In genomic region chr16:95438848-95439540, GRCm38 (mm10) we compare ENCODE assay signal across 9 mouse cellular contexts.
DNase-seq lines count a peak whose midpoint lies in the region; ATAC-seq lines count a peak whose summit lies in the region.
"Had no signal": no experiment of that assay in that cellular context is flagged by ENCODE, and none has a peak within 500 bp of the region (broad histone marks: within the 10 kb centered on the region; RNA-seq: fewer than 3 reads in every experiment).

No protein-coding gene starts in this region.

- peak overlapping the region; percentile 73 for H3K27ac ChIP-seq in heart, embryonic 15.5 days
- no peak overlapping the region for H3K27ac ChIP-seq in midbrain, embryonic 13.5 days
- H3K27ac ChIP-seq: forebrain, embryonic 15.5 days; limb, embryonic 15.5 days had no signal

- peak; percentile 53 for DNase-seq in liver
- DNase-seq in layer of hippocampus, postnatal 14 days (ENCODE audit: low spot score in 2 of 2) = no peak
- DNase-seq in gastrocnemius, postnatal 14 days = no peak

- H3K9me3 ChIP-seq in heart, embryonic 15.5 days (replicated peaks) = no peaks in the 10 kb centered on the region
- no peaks in the 10 kb centered on the region for H3K9me3 ChIP-seq in midbrain, embryonic 13.5 days
- H3K9me3 ChIP-seq: forebrain, embryonic 15.5 days; limb, embryonic 15.5 days had no signal

- intact Hi-C loops in gastrocnemius, postnatal 14 days (cut with DNase I; ENCODE audit: low total_unique reads) = no loop called here

- peak overlapping the region; percentile 51 for H3K4me2 ChIP-seq in heart, embryonic 15.5 days
- H3K4me2 ChIP-seq in midbrain, embryonic 13.5 days (replicated peaks) = no peak overlapping the region
- H3K4me2 ChIP-seq: forebrain, embryonic 15.5 days; limb, embryonic 15.5 days had no signal

- peak; percentile 50 for ATAC-seq in common myeloid progenitor, adult 5-6 weeks (replicated peaks; ENCODE audit: low read depth, poor library complexity, severe bottlenecking)
- 0 out of 2 replicates have a peak, but pooled peaks have one; percentile 37 for ATAC-seq in heart, embryonic 15.5 days (replicated peaks; ENCODE audit: insufficient number of reproducible peaks, insufficient read depth, low FRiP score, low read depth)
- ATAC-seq in megakaryocyte-erythroid progenitor cell, adult 5-6 weeks (replicated peaks; ENCODE audit: low FRiP score, low TSS enrichment, poor library complexity, severe bottlenecking) = peak; percentile 50
- no peak for ATAC-seq in midbrain, embryonic 13.5 days
- ATAC-seq: forebrain, embryonic 15.5 days had no signal

- H3K27me3 ChIP-seq in heart, embryonic 15.5 days = no peaks in the 10 kb centered on the region
- H3K27me3 ChIP-seq in midbrain, embryonic 13.5 days = no peaks in the 10 kb centered on the region
- H3K27me3 ChIP-seq: forebrain, embryonic 15.5 days; limb, embryonic 15.5 days had no signal

- H3K4me3 ChIP-seq in heart, embryonic 15.5 days = no peak overlapping the region
- H3K4me3 ChIP-seq in midbrain, embryonic 13.5 days (replicated peaks) = no peak overlapping the region
- H3K4me3 ChIP-seq: forebrain, embryonic 15.5 days; limb, embryonic 15.5 days had no signal

- 0 out of 2 replicates have a peak overlapping the region, but pooled peaks have one; percentile 0 for H3K9ac ChIP-seq in heart, embryonic 15.5 days
- H3K9ac ChIP-seq in midbrain, embryonic 13.5 days (replicated peaks) = no peak overlapping the region
- H3K9ac ChIP-seq: forebrain, embryonic 15.5 days; limb, embryonic 15.5 days had no signal

- H3K36me3 ChIP-seq in heart, embryonic 15.5 days = no peaks in the 10 kb centered on the region
- H3K36me3 ChIP-seq in midbrain, embryonic 13.5 days = no peaks in the 10 kb centered on the region
- H3K36me3 ChIP-seq: forebrain, embryonic 15.5 days; limb, embryonic 15.5 days had no signal

- 40% methylated on average over 17 of the region's 17 CpGs for WGBS in heart, embryonic 15.5 days
- WGBS in midbrain, embryonic 13.5 days = 80% methylated on average over 17 of the region's 17 CpGs

- H3K4me1 ChIP-seq in heart, embryonic 15.5 days (replicated peaks) = peaks cover 49% of the 10 kb centered on the region
- H3K4me1 ChIP-seq in midbrain, embryonic 13.5 days (replicated peaks) = no peaks in the 10 kb centered on the region
- H3K4me1 ChIP-seq: forebrain, embryonic 15.5 days had no signal
